In genomic region chr15:22152678-22153077, GRCm38 (mm10) we compare ENCODE assay signal across 12 mouse cellular contexts.
"Had no signal": no experiment of that assay in that cellular context is flagged by ENCODE, and none has a peak within 500 bp of the region (broad histone marks: within the 10 kb centered on the region; RNA-seq: fewer than 3 reads in every experiment).

No protein-coding gene starts in this region.

- H3K36me3 ChIP-seq: limb, embryonic 15.5 days; liver, embryonic 12.5 days; neural tube, embryonic 12.5 days had no signal

- H3K27me3 ChIP-seq: limb, embryonic 15.5 days; liver, embryonic 12.5 days; megakaryocyte, embryonic 14.5 days; neural tube, embryonic 12.5 days had no signal

- H3K9me3 ChIP-seq: limb, embryonic 15.5 days; liver, embryonic 12.5 days; megakaryocyte, embryonic 14.5 days; neural tube, embryonic 12.5 days had no signal

- H3K4me2 ChIP-seq: limb, embryonic 15.5 days; liver, embryonic 12.5 days; lung, embryonic 14.5 days; neural tube, embryonic 12.5 days had no signal

- H3K4me1 ChIP-seq: limb, embryonic 15.5 days; liver, embryonic 12.5 days; megakaryocyte, embryonic 14.5 days; neural tube, embryonic 12.5 days had no signal

- H3K27ac ChIP-seq: limb, embryonic 15.5 days; liver, embryonic 12.5 days; macrophage; neural tube, embryonic 12.5 days had no signal

- H3K9ac ChIP-seq: limb, embryonic 15.5 days; liver, embryonic 12.5 days; lung, embryonic 14.5 days; neural tube, embryonic 12.5 days had no signal

- H3K4me3 ChIP-seq: limb, embryonic 15.5 days; liver, embryonic 12.5 days; megakaryocyte, embryonic 14.5 days; neural tube, embryonic 12.5 days had no signal

- ATAC-seq: intestine, postnatal 0 days; liver, embryonic 12.5 days had no signal

- DNase-seq: kidney, adult 8-10 months; kidney, postnatal 25 days; lung, embryonic 14.5 days; lung, postnatal 10 days; thymus, adult 18-20 months; thymus, postnatal 14 days had no signal
